Mouse (Mus musculus): Measurements from ENCODE around the gene V1ra8. TPM values are rescaled to one million over a fixed set of nuclear protein-coding genes. Genes with fewer than 3 reads are reported as not detected.
A peak's percentile ranks its signal among the peaks of the same experiment; 100 is the strongest.
"Not testable (repeated sequence)": the region's sequence is repeated elsewhere in the genome, so short reads cannot be mapped to it uniquely, and the experiment has no call there.

V1ra8 gene
- not detected in 2 replicates for polyA plus RNA-seq (2015; fragmentation: Nextera tagmentation; extraction: Ambion mirVana)

DNA sequence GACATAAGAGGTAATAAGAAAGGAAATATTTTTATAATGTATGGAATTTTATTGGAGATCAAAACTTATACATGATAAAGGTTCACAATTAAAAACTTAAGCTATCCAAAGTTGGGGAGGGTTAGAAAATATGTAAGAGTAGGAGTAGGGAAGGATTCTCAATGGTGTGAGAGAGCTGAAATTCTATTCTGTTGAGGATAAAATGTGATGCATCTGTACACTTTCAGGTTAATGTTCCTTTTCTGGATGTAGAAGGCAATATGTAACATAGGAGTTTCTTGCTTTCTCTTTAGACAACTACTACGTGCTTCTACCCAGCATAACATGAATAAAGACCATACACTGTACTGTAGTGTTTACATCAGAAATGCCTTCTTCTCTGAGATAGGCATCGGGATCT, at the start of gene V1ra8:
Gene V1ra8 (plus strand): TSS at position 301 of the 400 bp plus-strand sequence.
- not testable (repeated sequence) for H3K9me3 ChIP-seq; H3K27me3 ChIP-seq (replicated peaks); H3K4me1 ChIP-seq; H3K27ac ChIP-seq (replicated peaks); H3K9ac ChIP-seq; H3K4me3 ChIP-seq; ATAC-seq (ENCODE audit: extremely low read depth, insufficient number of reproducible peaks, low FRiP score, low TSS enrichment); H3K36me3 ChIP-seq; H3K4me2 ChIP-seq
- WGBS = 49% methylated on average over 2 of the region's 2 CpGs

DNA sequence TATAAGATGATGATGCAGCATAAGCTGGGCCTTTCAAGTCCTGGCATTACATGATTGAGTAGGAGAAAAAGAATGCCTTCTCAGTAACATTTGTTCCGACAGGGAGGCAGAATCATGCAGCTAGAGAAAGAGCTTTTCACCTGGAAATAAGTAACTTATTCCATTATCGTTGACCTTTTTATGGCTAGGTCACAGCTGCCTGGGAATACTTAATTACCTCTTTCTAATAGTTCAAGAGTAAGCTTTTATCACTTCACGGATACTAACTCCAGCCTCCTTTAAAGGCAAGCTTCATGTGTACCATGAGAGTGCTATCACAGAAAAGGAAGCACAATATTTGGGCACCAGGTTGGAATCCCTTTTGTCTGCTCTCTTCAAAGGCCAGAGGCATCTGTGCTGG, 42.5 kb upstream of the V1ra8 start:
- Histone ChIP-seq H3K4me2 (no peak overlapping the region), H3K9me3 (no peaks in the 10 kb centered on the region), H3K27ac (replicated peaks) (no peak overlapping the region), H3K4me3 (no peak overlapping the region), H3K9ac (no peak overlapping the region), H3K4me1 (no peaks in the 10 kb centered on the region), H3K27me3 (replicated peaks) (no peaks in the 10 kb centered on the region), H3K36me3 (no peaks in the 10 kb centered on the region)
- ATAC-seq (ENCODE audit: extremely low read depth, insufficient number of reproducible peaks, low FRiP score, low TSS enrichment) = no peak
- WGBS = 75% methylated on average over 3 of the region's 3 CpGs

DNA sequence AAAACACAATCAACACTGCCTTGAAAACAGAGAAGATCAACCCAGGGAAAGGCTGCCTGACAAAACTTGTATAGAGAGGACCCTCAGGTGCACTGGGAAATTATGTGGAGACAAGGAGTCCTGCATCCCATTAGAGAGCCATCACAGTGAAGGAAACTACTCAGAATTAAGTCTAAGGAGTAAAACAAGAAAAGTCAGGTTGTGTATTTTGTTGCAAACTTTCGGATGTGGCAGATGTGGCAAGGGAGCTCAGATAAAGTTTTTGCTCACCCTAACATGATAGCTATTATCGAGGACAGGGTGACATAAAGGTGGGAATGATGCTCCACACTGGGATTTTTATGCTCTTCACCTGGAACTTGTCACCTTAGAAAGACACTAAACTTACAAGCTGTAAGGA, 28.1 kb upstream of the V1ra8 start, which contains the start of gene Vmn1r52:
Gene Vmn1r52 (plus strand): TSS at position 301 of the 400 bp plus-strand sequence.
- 53% methylated on average over 2 of the region's 2 CpGs for WGBS
- Histone ChIP-seq H3K4me3 (no peak within 1 kb of the TSS), H3K27me3 (replicated peaks) (no peaks in the 10 kb centered on the region), H3K4me2 (no peak within 1 kb of the TSS), H3K4me1 (no peaks in the 10 kb centered on the region), H3K9me3 (peaks cover 3% of the 10 kb centered on the region; the same call in 1 of the 2 replicates), H3K36me3 (no peaks in the 10 kb centered on the region), H3K27ac (replicated peaks) (no peak within 1 kb of the TSS), H3K9ac (no peak within 1 kb of the TSS)
- ATAC-seq (ENCODE audit: extremely low read depth, insufficient number of reproducible peaks, low FRiP score, low TSS enrichment) = no peak

DNA sequence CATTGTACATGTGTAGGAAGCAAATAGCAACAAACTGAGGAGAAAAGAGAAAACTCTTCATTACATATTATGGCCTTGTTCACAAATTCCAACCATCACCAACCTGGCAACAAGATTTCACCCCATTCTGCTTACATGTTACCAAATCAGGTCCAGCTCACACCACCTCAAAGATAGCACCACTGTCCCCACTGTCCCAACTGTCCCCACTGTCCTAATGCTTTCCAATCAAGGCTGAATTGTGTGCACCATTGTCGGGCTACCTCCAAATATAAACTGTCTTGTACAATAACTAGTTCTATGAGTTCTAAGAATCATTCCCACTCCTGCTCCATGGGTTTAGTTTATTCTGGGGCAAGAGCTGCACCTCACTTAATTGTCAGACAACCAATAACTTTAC, 21.7 kb downstream of the V1ra8 start, which contains the start of gene Vmn1r53:
Gene Vmn1r53 (minus strand): TSS at position 101 of the 400 bp plus-strand sequence.
- Histone ChIP-seq H3K27ac (replicated peaks) (no peak within 1 kb of the TSS), H3K36me3 (no peaks in the 10 kb centered on the region), H3K4me3 (no peak within 1 kb of the TSS), H3K9me3 (peaks cover 12% of the 10 kb centered on the region; the same call in 1 of the 2 replicates), H3K4me2 (no peak within 1 kb of the TSS), H3K9ac (no peak within 1 kb of the TSS), H3K4me1 (no peaks in the 10 kb centered on the region), H3K27me3 (replicated peaks) (no peaks in the 10 kb centered on the region)
- 69% methylated on average over 1 of the region's 1 CpGs for WGBS
- no peak for ATAC-seq (ENCODE audit: extremely low read depth, insufficient number of reproducible peaks, low FRiP score, low TSS enrichment)

DNA sequence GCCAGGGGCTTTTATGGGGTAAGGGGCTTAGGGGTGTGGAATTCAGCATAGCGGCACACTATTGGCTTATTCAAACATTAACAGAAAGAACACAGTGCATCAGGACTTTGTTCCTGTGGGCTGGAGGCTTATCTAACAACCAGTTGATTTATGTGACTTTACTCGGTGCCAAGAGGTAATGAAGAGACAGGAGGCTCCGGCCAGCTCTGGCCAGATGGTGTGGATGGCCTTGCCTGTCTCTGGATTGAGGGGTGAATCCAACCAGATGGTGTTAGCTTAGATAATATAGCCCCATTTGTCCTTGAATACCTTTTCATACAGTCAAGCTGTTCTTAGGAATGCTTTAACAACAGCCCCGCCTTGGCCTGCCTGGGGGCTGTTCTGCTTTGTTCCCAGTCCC, 29.5 kb downstream of the V1ra8 start:
- 83% methylated on average over 4 of the region's 4 CpGs for WGBS
- peaks cover 15% of the 10 kb centered on the region for H3K9me3 ChIP-seq
- not testable (repeated sequence) for H3K27ac ChIP-seq (replicated peaks); H3K4me2 ChIP-seq; H3K9ac ChIP-seq; H3K4me3 ChIP-seq; H3K4me1 ChIP-seq; H3K36me3 ChIP-seq; H3K27me3 ChIP-seq (replicated peaks); ATAC-seq (ENCODE audit: extremely low read depth, insufficient number of reproducible peaks, low FRiP score, low TSS enrichment)

DNA sequence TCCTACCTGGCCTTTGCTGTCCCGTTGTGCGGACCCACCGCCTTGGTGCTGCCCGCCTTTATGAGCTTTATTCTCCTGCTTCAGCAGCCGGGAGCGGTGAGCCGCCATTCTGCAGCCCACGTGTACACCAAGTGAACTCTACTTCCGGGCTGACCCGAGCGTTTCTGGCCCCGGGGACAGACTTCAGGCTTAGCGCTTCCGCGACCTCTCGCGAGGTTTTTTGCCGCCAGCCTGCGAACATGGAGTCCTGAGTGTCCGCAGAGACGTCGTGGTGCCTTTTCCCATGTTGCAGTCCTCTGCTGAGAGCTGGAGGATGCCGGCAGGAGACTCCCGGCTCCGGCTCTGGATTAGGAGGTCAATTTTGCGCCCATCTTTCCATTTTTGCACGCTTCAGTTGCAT, 30.1 kb downstream of the V1ra8 start:
- H3K27ac ChIP-seq (replicated peaks) = no peak overlapping the region
- peak overlapping the region; percentile 14; the same call in 1 of the 2 replicates for H3K4me2 ChIP-seq
- peaks cover 15% of the 10 kb centered on the region for H3K9me3 ChIP-seq
- 45% methylated on average over 27 of the region's 27 CpGs for WGBS
- H3K4me3 ChIP-seq = no peak overlapping the region
- no peaks in the 10 kb centered on the region for H3K36me3 ChIP-seq
- H3K27me3 ChIP-seq (replicated peaks) = no peaks in the 10 kb centered on the region
- no peak for ATAC-seq (ENCODE audit: extremely low read depth, insufficient number of reproducible peaks, low FRiP score, low TSS enrichment)
- H3K4me1 ChIP-seq = no peaks in the 10 kb centered on the region
- no peak overlapping the region for H3K9ac ChIP-seq

DNA sequence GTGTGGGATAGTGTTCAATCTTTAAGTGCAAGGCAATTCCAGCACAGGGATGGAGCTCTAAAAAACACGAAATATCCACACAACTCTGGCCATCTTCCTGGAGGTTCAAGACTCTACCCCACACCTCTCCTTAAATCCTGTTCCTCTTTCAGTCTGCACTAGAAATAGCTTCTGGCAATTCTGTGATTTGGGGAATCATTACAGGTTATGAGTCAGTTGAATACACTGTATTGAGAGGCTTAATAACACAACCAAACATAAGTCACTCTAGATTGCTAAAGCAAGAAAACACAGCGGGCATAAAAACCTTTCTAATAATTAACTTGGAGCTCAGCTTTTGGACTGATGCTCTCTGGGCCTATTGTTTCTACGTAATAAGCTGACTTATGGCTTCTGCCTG, 41.4 kb downstream of the V1ra8 start:
- Histone ChIP-seq H3K9ac (no peak overlapping the region), H3K27ac (replicated peaks) (no peak overlapping the region), H3K9me3 (no peaks in the 10 kb centered on the region), H3K27me3 (replicated peaks) (no peaks in the 10 kb centered on the region), H3K36me3 (no peaks in the 10 kb centered on the region), H3K4me3 (no peak overlapping the region), H3K4me1 (no peaks in the 10 kb centered on the region), H3K4me2 (no peak overlapping the region)
- ATAC-seq (ENCODE audit: extremely low read depth, insufficient number of reproducible peaks, low FRiP score, low TSS enrichment) = no peak
- 61% methylated on average over 3 of the region's 3 CpGs for WGBS

DNA sequence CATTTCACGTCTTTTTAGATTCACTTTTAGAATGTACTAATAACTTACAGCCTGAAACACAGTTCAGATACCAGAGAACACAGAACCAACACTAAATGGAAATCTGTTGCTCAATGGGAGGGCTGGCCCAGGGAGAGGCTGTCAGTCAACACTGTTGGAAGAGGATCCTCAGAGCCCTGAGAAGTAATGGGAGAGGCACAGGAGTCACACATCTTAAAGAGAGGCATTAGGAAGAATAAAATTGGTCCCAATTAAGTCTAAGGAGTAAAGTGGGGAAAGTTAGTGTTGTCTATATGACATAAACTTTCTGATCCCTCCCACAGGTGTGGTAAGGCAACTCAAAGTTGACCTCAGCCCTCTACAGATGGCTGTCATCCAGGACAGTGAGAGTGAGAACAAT, 43.4 kb downstream of the V1ra8 start, which contains the start of gene Vmn1r54:
Gene Vmn1r54 (plus strand): TSS at position 301 of the 400 bp plus-strand sequence.
- Histone ChIP-seq H3K27me3 (replicated peaks) (no peaks in the 10 kb centered on the region), H3K9ac (no peak within 1 kb of the TSS), H3K27ac (replicated peaks) (no peak within 1 kb of the TSS), H3K4me2 (no peak within 1 kb of the TSS), H3K9me3 (no peaks in the 10 kb centered on the region), H3K4me1 (no peaks in the 10 kb centered on the region), H3K36me3 (no peaks in the 10 kb centered on the region), H3K4me3 (no peak within 1 kb of the TSS)
- 46% methylated on average over 1 of the region's 1 CpGs for WGBS
- no peak for ATAC-seq (ENCODE audit: extremely low read depth, insufficient number of reproducible peaks, low FRiP score, low TSS enrichment)

Other genes starting within 250 kb of the V1ra8 start
- gene Vmn1r46, start 233.5 kb upstream of the V1ra8 start, polyA plus RNA-seq (2015; fragmentation: Nextera tagmentation; extraction: Ambion mirVana) = not detected in 2 replicates
- gene Vmn1r47, start 186.6 kb upstream of the V1ra8 start, polyA plus RNA-seq (2015; fragmentation: Nextera tagmentation; extraction: Ambion mirVana) = not detected in 2 replicates
- not detected in 2 replicates for gene Vmn1r48, start 166.0 kb upstream of the V1ra8 start, polyA plus RNA-seq (2015; fragmentation: Nextera tagmentation; extraction: Ambion mirVana)
- gene Vmn1r49, start 124.3 kb upstream of the V1ra8 start, polyA plus RNA-seq (2015; fragmentation: Nextera tagmentation; extraction: Ambion mirVana) = not detected in 2 replicates
- gene Vmn1r50, start 101.4 kb upstream of the V1ra8 start, polyA plus RNA-seq (2015; fragmentation: Nextera tagmentation; extraction: Ambion mirVana) = not detected in 2 replicates
- gene Vmn1r51, start 80.2 kb upstream of the V1ra8 start, polyA plus RNA-seq (2015; fragmentation: Nextera tagmentation; extraction: Ambion mirVana) = not detected in 2 replicates
- gene Vmn1r52, start 28.0 kb upstream of the V1ra8 start, polyA plus RNA-seq (2015; fragmentation: Nextera tagmentation; extraction: Ambion mirVana) = not detected in 2 replicates
- gene Vmn1r53, start 21.6 kb downstream of the V1ra8 start, polyA plus RNA-seq (2015; fragmentation: Nextera tagmentation; extraction: Ambion mirVana) = 0.18 TPM in 1 of 2 replicates, not detected in the other
- gene Vmn1r54, start 43.5 kb downstream of the V1ra8 start, polyA plus RNA-seq (2015; fragmentation: Nextera tagmentation; extraction: Ambion mirVana) = not detected in 2 replicates
- gene BC048671, start 98.4 kb downstream of the V1ra8 start, polyA plus RNA-seq (2015; fragmentation: Nextera tagmentation; extraction: Ambion mirVana) = not detected in 2 replicates
- gene Chst13, start 122.4 kb downstream of the V1ra8 start, polyA plus RNA-seq (2015; fragmentation: Nextera tagmentation; extraction: Ambion mirVana) = 0.75 TPM in 1 of 2 replicates, not detected in the other
- 0.08 and 0.32 TPM in 2 replicates for gene Uroc1, start 130.5 kb downstream of the V1ra8 start, polyA plus RNA-seq (2015; fragmentation: Nextera tagmentation; extraction: Ambion mirVana)
- gene Zxdc, start 166.7 kb downstream of the V1ra8 start, polyA plus RNA-seq (2015; fragmentation: Nextera tagmentation; extraction: Ambion mirVana) = 5.4 and 5.5 TPM in 2 replicates
- gene Cfap100, start 226.0 kb downstream of the V1ra8 start, polyA plus RNA-seq (2015; fragmentation: Nextera tagmentation; extraction: Ambion mirVana) = 0.05 and 0.28 TPM in 2 replicates